Mouse (Mus musculus): ENCODE data around the gene Cdc34b.
A peak's percentile ranks its signal among the peaks of the same experiment; 100 is the strongest.
"Not testable (repeated sequence)": the region's sequence is repeated elsewhere in the genome, so short reads cannot be mapped to it uniquely, and the experiment has no call there.

Cdc34b gene

GRCm38 (mm10) chr11:94741732-94742272 lies at the start of gene Cdc34b:
Cdc34b (plus strand) TSS chr11:94741782.
- no peak for DNase-seq (ENCODE audit: low spot score)

GRCm38 (mm10) chr11:94692502-94692901 lies 49.1 kb upstream of the Cdc34b start:
- not testable (repeated sequence) for DNase-seq (ENCODE audit: low spot score)

- DNase-seq (ENCODE audit: low spot score), result no peak
These were observed 46.1 kb upstream of the Cdc34b start for GRCm38 (mm10) chr11:94695508-94695907.

- DNase-seq (ENCODE audit: low spot score), result no peak
These were observed 44.4 kb upstream of the Cdc34b start for GRCm38 (mm10) chr11:94697140-94697539.

- DNase-seq (ENCODE audit: low spot score), result no peak
These were observed 43.7 kb upstream of the Cdc34b start for GRCm38 (mm10) chr11:94697703-94698464.

GRCm38 (mm10) chr11:94699399-94699798 lies 42.2 kb upstream of the Cdc34b start:
- DNase-seq (ENCODE audit: low spot score), result no peak

GRCm38 (mm10) chr11:94701401-94702215 lies 40.0 kb upstream of the Cdc34b start:
- DNase-seq (ENCODE audit: low spot score), result no peak

GRCm38 (mm10) chr11:94702216-94702610 lies 39.4 kb upstream of the Cdc34b start:
- no peak for DNase-seq (ENCODE audit: low spot score)

GRCm38 (mm10) chr11:94704020-94704419 lies 37.6 kb upstream of the Cdc34b start:
- DNase-seq (ENCODE audit: low spot score), result no peak

GRCm38 (mm10) chr11:94704472-94704871 lies 37.1 kb upstream of the Cdc34b start, which contains the start of gene Gm11541:
Gm11541 (minus strand) TSS chr11:94704499.
- no peak for DNase-seq (ENCODE audit: low spot score)

- no peak for DNase-seq (ENCODE audit: low spot score)
These were observed 28.2 kb upstream of the Cdc34b start for GRCm38 (mm10) chr11:94713246-94713860.

GRCm38 (mm10) chr11:94715622-94716021 lies 26.0 kb upstream of the Cdc34b start:
- DNase-seq (ENCODE audit: low spot score), result no peak

GRCm38 (mm10) chr11:94716754-94717153 lies 24.8 kb upstream of the Cdc34b start:
- DNase-seq (ENCODE audit: low spot score), result no peak

GRCm38 (mm10) chr11:94717239-94717638 lies 24.3 kb upstream of the Cdc34b start:
- no peak for DNase-seq (ENCODE audit: low spot score)

GRCm38 (mm10) chr11:94718113-94718909 lies 23.3 kb upstream of the Cdc34b start:
- DNase-seq (ENCODE audit: low spot score), result no peak

- DNase-seq (ENCODE audit: low spot score), result no peak
These were observed 22.4 kb upstream of the Cdc34b start for GRCm38 (mm10) chr11:94719216-94719615.

GRCm38 (mm10) chr11:94727306-94727705 lies 14.3 kb upstream of the Cdc34b start:
- DNase-seq (ENCODE audit: low spot score), result no peak

- no peak for DNase-seq (ENCODE audit: low spot score)
These were observed 13.0 kb upstream of the Cdc34b start for GRCm38 (mm10) chr11:94728545-94728944.

GRCm38 (mm10) chr11:94729565-94729964 lies 12.0 kb upstream of the Cdc34b start:
- no peak for DNase-seq (ENCODE audit: low spot score)

- DNase-seq (ENCODE audit: low spot score), result peak; percentile 25
These were observed 11.3 kb upstream of the Cdc34b start for GRCm38 (mm10) chr11:94730261-94730660.

- no peak for DNase-seq (ENCODE audit: low spot score)
These were observed 10.4 kb upstream of the Cdc34b start for GRCm38 (mm10) chr11:94731229-94731628.

- peak; percentile 37 for DNase-seq (ENCODE audit: low spot score)
These were observed 8.8 kb upstream of the Cdc34b start for GRCm38 (mm10) chr11:94732773-94733172.

Measured in c-Kit-positive CD71-positive TER-119-positive erythroid progenitor cells, embryonic 14.5 days (primary cell).